Mouse (Mus musculus) intestine, embryonic 14.5 days (tissue): ENCODE measurements at regions not wholly inside any gene's neighbourhood (a gene's known extent, or its start where the extent isn't known, plus 50 kb on each side); places are given as distances from the start of the nearest gene placed in this dataset.

ENCODE experiments used
- ATAC-seq: fragments of 200-750 bp; cut with Nextera tagmentation; replicated peaks from 2 replicates; pipeline ENCODE4 v1.8.0; 2017; ENCODE audit warnings: low read depth, moderate number of reproducible peaks, moderate TSS enrichment, moderate library complexity; ENCODE audit not compliant: low FRiP score, low TSS enrichment
- DNase-seq: peaks from one replicate; pipeline ENCODE4 v3.0.0-alpha.2; 2018; ENCODE audit warnings: low spot score
- H3K27ac ChIP-seq: fragments of 300-500 bp; sonication (generic); 2 replicates; pipeline ENCODE4 v1.5.1; 2014; ENCODE audit warnings: low read depth, mild to moderate bottlenecking, control low read depth
- H3K27me3 ChIP-seq: fragments of 300-500 bp; sonication (generic); replicated peaks from 2 replicates; pipeline ENCODE4 v1.6.1; 2014; ENCODE audit warnings: low read length, control low read depth; ENCODE audit not compliant: control insufficient read depth, insufficient read depth
- H3K36me3 ChIP-seq: fragments of 300-500 bp; sonication (generic); 2 replicates; pipeline ENCODE4 v1.6.1; 2014; ENCODE audit warnings: low read length, control low read depth; ENCODE audit not compliant: control insufficient read depth, insufficient read depth
- H3K4me1 ChIP-seq: fragments of 300-500 bp; sonication (generic); replicated peaks from 2 replicates; pipeline ENCODE4 v1.6.1; 2014; ENCODE audit warnings: low read length, control low read depth, mixed read lengths; ENCODE audit not compliant: control insufficient read depth, insufficient read depth
- H3K4me2 ChIP-seq: fragments of 300-500 bp; sonication (generic); 2 replicates; pipeline ENCODE4 v1.6.1; 2014; ENCODE audit warnings: low read length
- H3K4me3 ChIP-seq: fragments of 300-500 bp; sonication (generic); 2 replicates; pipeline ENCODE4 v1.5.1; 2014; ENCODE audit warnings: low read depth, low read length, control low read depth, mixed read lengths
- H3K9ac ChIP-seq: fragments of 300-500 bp; sonication (generic); 2 replicates; pipeline ENCODE4 v1.6.1; 2014; ENCODE audit warnings: mild to moderate bottlenecking, low read length
- H3K9me3 ChIP-seq: fragments of 300-500 bp; sonication (generic); 2 replicates; pipeline ENCODE4 v1.6.1; 2016; ENCODE audit warnings: low read length, control low read depth; ENCODE audit not compliant: control insufficient read depth
- WGBS: fragments of 180-500 bp; shearing (Covaris S2); extraction: QIAGEN DNeasy Blood & Tissue Kit; methylation state at CpG from one replicate; pipeline ENCODE4 v1.1.7; 2014; 5-methylcytosine and 5-hydroxymethylcytosine counted together

DNA sequence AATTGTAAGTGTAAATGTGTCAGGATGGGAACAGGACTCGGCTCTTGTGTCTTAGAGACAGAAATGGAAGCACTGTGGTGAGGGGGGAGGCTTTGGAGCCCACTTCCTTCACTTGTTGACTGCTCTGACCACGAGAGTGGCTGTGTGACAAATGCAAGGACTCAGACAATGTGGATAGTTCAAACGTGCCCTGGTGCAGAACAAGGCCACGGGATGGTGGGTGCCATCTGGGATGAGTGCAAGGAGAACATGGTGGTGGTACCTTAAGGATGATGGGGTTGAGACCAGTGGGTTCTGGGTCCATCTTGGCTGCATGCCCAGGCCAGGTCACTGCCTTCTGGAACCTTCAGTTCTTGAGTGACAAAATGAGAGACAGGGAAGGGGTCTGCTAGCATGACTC, 132.3 kb upstream of the Syt13 start:
- no peak overlapping the region for H3K9ac ChIP-seq
- no peak for DNase-seq
- WGBS: 54% methylated on average over 4 of the region's 4 CpGs
- H3K4me3 ChIP-seq: no peak overlapping the region
- H3K27me3 ChIP-seq: no peaks in the 10 kb centered on the region
- no peaks in the 10 kb centered on the region for H3K4me1 ChIP-seq
- no peak for ATAC-seq
- no peaks in the 10 kb centered on the region for H3K9me3 ChIP-seq
- H3K36me3 ChIP-seq: no peaks in the 10 kb centered on the region
- H3K4me2 ChIP-seq: no peak overlapping the region
- no peak overlapping the region for H3K27ac ChIP-seq

DNA sequence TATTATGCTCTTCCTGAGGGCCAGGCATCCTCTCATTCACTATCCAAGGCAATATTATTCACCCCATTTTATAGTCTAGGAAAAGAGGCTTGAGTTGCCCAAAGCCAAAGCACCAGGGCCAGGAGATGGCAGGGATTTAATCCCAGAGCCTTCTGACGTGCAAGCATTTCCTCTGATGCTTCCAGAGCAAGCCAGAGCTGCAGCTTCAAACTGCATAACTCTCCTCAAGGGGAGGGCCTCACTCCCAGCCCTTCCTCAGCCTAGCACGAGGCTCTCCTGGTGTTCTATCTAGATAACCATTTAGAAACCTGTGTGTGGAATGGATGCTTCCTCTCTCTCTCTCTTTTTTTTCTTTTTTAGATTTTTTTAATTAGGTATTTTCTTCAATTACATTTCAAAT, 130.0 kb upstream of the Syt13 start:
- ATAC-seq: no peak

DNA sequence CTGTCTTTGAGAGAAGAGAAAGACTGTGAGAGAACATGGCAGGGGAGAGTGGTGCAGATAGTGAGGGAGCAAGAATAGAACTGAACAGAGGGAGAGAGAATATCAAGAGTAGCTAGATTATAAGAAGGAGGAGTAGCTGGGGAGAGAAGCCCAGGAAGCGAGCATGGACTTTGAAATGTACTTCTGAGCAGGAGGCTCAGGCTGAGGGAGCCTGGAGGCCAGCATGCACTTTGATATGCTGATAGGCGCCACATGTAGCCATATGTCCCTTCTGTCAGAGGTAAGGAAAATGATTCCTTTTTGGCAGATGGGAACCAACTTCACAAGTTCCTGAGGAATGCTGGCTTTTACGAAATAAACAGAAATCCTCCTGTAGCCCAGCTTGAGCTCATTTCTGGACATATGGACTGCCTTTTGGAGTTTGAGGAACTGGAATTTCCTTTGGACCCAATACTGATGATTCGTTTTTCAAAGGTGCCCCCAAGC, 126.9 kb upstream of the Syt13 start:
- H3K9ac ChIP-seq: no peak overlapping the region
- 62% methylated on average over 4 of the region's 4 CpGs for WGBS
- ATAC-seq (no peak), DNase-seq (no peak)
- H3K4me1 ChIP-seq: no peaks in the 10 kb centered on the region
- H3K4me2 ChIP-seq: no peak overlapping the region
- no peak overlapping the region for H3K27ac ChIP-seq
- no peaks in the 10 kb centered on the region for H3K36me3 ChIP-seq
- no peaks in the 10 kb centered on the region for H3K9me3 ChIP-seq
- H3K27me3 ChIP-seq: no peaks in the 10 kb centered on the region
- H3K4me3 ChIP-seq: no peak overlapping the region

More for the DNA sequence above, 130.0 kb upstream of the Syt13 start:
- Histone ChIP-seq H3K4me3 (no peak overlapping the region), H3K4me2 (no peak overlapping the region), H3K4me1 (no peaks in the 10 kb centered on the region), H3K36me3 (no peaks in the 10 kb centered on the region), H3K9me3 (no peaks in the 10 kb centered on the region), H3K27me3 (no peaks in the 10 kb centered on the region), H3K27ac (no peak overlapping the region), H3K9ac (no peak overlapping the region)
- no peak for DNase-seq
- 47% methylated on average over 2 of the region's 2 CpGs for WGBS

DNA sequence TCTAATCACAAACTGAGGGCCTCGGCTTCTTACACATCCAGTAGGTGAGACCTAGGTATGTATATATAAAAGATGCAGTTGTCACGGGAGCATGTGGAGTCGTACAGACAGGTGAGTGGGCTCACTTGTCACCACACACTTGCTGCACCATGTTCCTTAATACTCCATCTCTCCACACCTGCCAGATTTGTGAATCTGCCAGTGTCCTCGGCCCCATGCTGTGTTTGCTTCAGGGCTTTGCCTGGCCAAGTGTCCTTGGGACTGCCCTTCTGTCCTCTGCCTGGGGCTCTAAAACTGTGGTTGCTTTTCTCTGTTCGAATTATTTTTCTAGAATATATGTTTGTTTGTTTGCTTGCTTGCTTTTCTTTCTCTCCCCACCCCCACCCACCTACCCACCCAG, 126.0 kb upstream of the Syt13 start:
- H3K9me3 ChIP-seq: no peaks in the 10 kb centered on the region
- ATAC-seq (no peak), DNase-seq (no peak)
- H3K4me2 ChIP-seq: no peak overlapping the region
- H3K4me1 ChIP-seq: no peaks in the 10 kb centered on the region
- H3K27me3 ChIP-seq: no peaks in the 10 kb centered on the region
- no peak overlapping the region for H3K4me3 ChIP-seq
- WGBS: 85% methylated on average over 5 of the region's 5 CpGs
- no peaks in the 10 kb centered on the region for H3K36me3 ChIP-seq
- H3K9ac ChIP-seq: no peak overlapping the region
- no peak overlapping the region for H3K27ac ChIP-seq

DNA sequence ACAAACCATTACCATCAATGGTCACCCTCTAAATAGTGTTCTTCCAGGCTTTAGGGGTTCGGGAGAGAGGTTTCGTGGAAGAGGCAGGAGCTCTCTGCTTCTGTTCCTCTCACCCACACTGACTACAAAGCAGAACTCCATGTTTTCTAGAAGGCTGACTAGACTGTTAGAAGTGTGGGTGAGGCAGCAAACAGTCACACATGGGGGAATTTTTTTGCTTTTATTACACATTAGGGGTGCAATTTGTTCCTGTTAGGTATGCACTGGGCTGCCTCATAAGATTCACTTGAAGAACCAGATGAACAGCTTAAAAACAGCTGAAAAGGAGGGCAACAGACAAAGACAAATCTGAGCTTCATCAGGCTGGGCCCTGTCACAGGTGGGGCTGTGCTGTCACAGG, 124.5 kb upstream of the Syt13 start:
- Histone ChIP-seq H3K27ac (no peak overlapping the region), H3K4me3 (no peak overlapping the region), H3K27me3 (no peaks in the 10 kb centered on the region), H3K4me1 (no peaks in the 10 kb centered on the region), H3K4me2 (no peak overlapping the region), H3K9ac (no peak overlapping the region), H3K36me3 (no peaks in the 10 kb centered on the region), H3K9me3 (no peaks in the 10 kb centered on the region)
- 88% methylated on average over 2 of the region's 2 CpGs for WGBS
- ATAC-seq (no peak), DNase-seq (no peak)

DNA sequence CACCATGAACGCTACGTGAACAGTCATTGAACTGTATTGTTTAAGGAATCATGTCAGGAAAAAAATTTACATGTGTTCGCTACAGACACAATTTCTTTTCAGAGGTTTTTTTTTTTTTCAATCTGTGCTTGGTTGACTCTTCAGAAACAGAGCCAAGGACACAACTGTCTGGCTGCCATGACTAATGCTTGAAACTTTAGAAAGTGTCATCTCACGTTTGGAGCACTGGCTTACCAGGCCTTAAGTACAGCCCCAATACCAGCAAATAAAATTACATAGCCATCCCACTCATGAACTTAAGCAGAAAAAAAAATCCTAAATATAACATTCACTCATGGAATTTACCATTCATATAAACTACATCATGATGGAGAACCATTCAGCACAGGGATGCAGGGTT, 115.1 kb upstream of the Syt13 start:
- 75% methylated on average over 4 of the region's 4 CpGs for WGBS
- Histone ChIP-seq H3K4me2 (no peak overlapping the region), H3K4me3 (no peak overlapping the region), H3K27me3 (no peaks in the 10 kb centered on the region), H3K9me3 (0 out of 2 replicates have a peak, but pooled peaks cover 3% of the 10 kb centered on the region), H3K27ac (no peak overlapping the region), H3K4me1 (no peaks in the 10 kb centered on the region), H3K9ac (no peak overlapping the region), H3K36me3 (no peaks in the 10 kb centered on the region)
- DNase-seq (no peak), ATAC-seq (no peak)

DNA sequence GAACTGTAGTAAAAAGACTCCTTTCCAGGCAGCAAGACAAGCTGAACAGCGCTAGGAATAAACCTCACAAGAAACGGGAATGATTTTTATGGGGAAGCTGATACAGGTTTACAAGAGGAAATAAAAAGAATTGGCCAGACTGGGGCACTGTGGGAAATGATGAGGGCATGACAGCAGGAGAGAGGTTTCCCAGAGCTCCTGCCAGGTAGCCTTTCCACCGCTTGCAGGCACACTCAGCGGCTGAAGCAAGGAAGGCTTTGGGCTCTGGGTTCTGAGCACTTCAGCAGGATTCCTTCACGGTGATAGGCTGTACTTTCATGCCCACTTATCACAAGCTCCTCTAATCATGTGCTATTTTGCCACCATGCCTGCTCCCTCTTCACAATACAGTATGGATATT, 114.2 kb upstream of the Syt13 start:
- Histone ChIP-seq H3K27ac (no peak overlapping the region), H3K9me3 (0 out of 2 replicates have a peak, but pooled peaks cover 3% of the 10 kb centered on the region), H3K27me3 (no peaks in the 10 kb centered on the region), H3K4me2 (no peak overlapping the region), H3K4me1 (no peaks in the 10 kb centered on the region), H3K9ac (no peak overlapping the region), H3K36me3 (no peaks in the 10 kb centered on the region), H3K4me3 (no peak overlapping the region)
- DNase-seq (no peak), ATAC-seq (no peak)
- 59% methylated on average over 5 of the region's 5 CpGs for WGBS

DNA sequence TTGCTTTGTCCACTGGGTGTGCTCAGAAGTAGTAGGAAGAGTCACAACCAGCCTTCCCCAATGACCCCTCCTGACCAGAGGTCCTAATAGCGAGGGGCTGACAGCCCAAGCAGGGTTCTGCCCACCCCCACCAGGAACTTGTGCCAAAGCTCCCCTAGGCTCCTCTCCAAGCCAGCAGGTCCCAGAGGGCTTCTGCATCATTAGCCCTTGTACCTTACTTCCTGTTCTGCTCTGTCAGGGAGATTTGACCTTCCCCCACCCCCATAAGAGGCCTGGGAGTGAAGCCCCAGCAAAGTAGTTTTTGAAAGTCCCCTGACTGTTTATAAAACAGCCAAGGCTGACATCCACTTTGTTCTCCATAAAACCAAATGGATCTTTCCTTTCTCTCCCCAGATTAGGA, 110.0 kb upstream of the Syt13 start:
- ATAC-seq (no peak), DNase-seq (no peak)
- H3K4me1 ChIP-seq: peaks cover 13% of the 10 kb centered on the region; the same call in 1 of the 2 replicates
- H3K9me3 ChIP-seq: 0 out of 2 replicates have a peak, but pooled peaks cover 3% of the 10 kb centered on the region
- no peak overlapping the region for H3K4me3 ChIP-seq
- H3K4me2 ChIP-seq: no peak overlapping the region
- WGBS: 45% methylated on average over 1 of the region's 1 CpGs
- H3K36me3 ChIP-seq: no peaks in the 10 kb centered on the region
- no peaks in the 10 kb centered on the region for H3K27me3 ChIP-seq
- H3K9ac ChIP-seq: no peak overlapping the region
- no peak overlapping the region for H3K27ac ChIP-seq

DNA sequence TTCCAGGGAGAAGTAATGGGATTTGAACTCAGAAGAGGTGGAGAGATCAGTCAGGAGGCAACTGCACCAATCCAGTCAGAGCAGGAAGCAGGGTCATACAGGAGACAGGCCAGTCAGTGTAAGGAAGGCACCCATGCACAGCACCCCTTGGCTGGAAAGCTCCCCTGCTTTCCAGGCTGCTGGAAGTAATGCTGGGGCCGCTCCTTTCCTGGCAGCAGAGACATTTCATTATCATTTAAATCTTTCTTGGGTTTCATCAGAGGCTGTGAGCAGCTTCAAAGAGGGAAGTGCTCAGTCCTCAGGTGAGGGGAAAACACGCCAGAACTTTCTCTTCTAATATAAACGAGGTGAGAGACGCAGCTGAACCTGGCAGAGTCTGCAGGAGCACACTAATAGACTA, 109.1 kb upstream of the Syt13 start:
- Histone ChIP-seq H3K9me3 (0 out of 2 replicates have a peak, but pooled peaks cover 3% of the 10 kb centered on the region), H3K4me3 (no peak overlapping the region), H3K4me2 (no peak overlapping the region), H3K4me1 (peaks cover 13% of the 10 kb centered on the region; the same call in 1 of the 2 replicates), H3K36me3 (no peaks in the 10 kb centered on the region), H3K27ac (no peak overlapping the region), H3K9ac (no peak overlapping the region), H3K27me3 (no peaks in the 10 kb centered on the region)
- 33% methylated on average over 4 of the region's 4 CpGs for WGBS
- DNase-seq: no peak
- no peak for ATAC-seq
